8 mouse cellular contexts compared by ENCODE assay signal in genomic region chr5:111416591-111417374, GRCm38 (mm10). TPM values are rescaled to one million over a fixed set of nuclear protein-coding genes. Genes with fewer than 3 reads are reported as not detected.
DNase-seq lines count a peak whose midpoint lies in the region; ATAC-seq and TF ChIP-seq lines count a peak whose summit lies in the region.

Mn1 (plus strand) TSS chr5:111417362.

- peaks cover 69% of the 10 kb centered on the region for H3K4me1 ChIP-seq in hindbrain, embryonic 13.5 days (replicated peaks)
- peaks cover 14% of the 10 kb centered on the region for H3K4me1 ChIP-seq in lung, postnatal 0 days (ENCODE audit: insufficient read depth, low read depth, low read length)

- no peak for TF ChIP-seq CTCF in lung, postnatal 0 days (IDR thresholded peaks at IDR 0.05)

- no peaks in the 10 kb centered on the region for H3K9me3 ChIP-seq in hindbrain, embryonic 13.5 days
- no peaks in the 10 kb centered on the region for H3K9me3 ChIP-seq in lung, postnatal 0 days (ENCODE audit: low read length)

- ATAC-seq in hindbrain, embryonic 13.5 days (ENCODE audit: low FRiP score): peak; percentile 92
- ATAC-seq in lung, postnatal 0 days: peak; percentile 93

- peaks cover 31% of the 10 kb centered on the region for H3K36me3 ChIP-seq in hindbrain, embryonic 13.5 days
- H3K36me3 ChIP-seq in lung, postnatal 0 days (ENCODE audit: insufficient read depth, low read length): no peaks in the 10 kb centered on the region

- WGBS in hindbrain, embryonic 13.5 days: under 1% methylated on average over 82 of the region's 88 CpGs
- 2% methylated on average over 72 of the region's 88 CpGs for WGBS in lung, postnatal 0 days

- peak within 1 kb of the TSS; percentile 99 for H3K4me2 ChIP-seq in hindbrain, embryonic 13.5 days
- H3K4me2 ChIP-seq in lung, postnatal 0 days (replicated peaks; ENCODE audit: low read depth, low read length): peak within 1 kb of the TSS; percentile 100

- peak within 1 kb of the TSS; percentile 93 for H3K4me3 ChIP-seq in hindbrain, embryonic 13.5 days
- H3K4me3 ChIP-seq in lung, postnatal 0 days (ENCODE audit: low read depth, low read length): peak within 1 kb of the TSS; percentile 72

- DNase-seq in T-cell, adult 2 months (ENCODE audit: low spot score): peak; percentile 37
- peak; percentile 52 to 69 for DNase-seq in cerebellum, postnatal 25 days
- DNase-seq in frontal cortex, postnatal 36 days (ENCODE audit: low spot score in 2 of 2): peak; percentile 87 to 93
- DNase-seq in layer of hippocampus, postnatal 25 days (ENCODE audit: extremely low spot score in 1 of 2, low spot score in 1 of 2): peak; percentile 75 to 82
- peak; percentile 88 for DNase-seq in lung, postnatal 0 days (ENCODE audit: low spot score)
- DNase-seq in retina, postnatal 7 days (ENCODE audit: low read depth, low spot score): peak; percentile 80
- DNase-seq in urinary bladder, postnatal 25 days (ENCODE audit: low spot score): peak; percentile 80

- peaks cover 13% of the 10 kb centered on the region; the same call in 1 of the 2 replicates for H3K27me3 ChIP-seq in hindbrain, embryonic 13.5 days
- peaks cover 28% of the 10 kb centered on the region for H3K27me3 ChIP-seq in lung, postnatal 0 days (replicated peaks; ENCODE audit: insufficient read depth, low read length)

- H3K27ac ChIP-seq in hindbrain, embryonic 13.5 days: peak within 1 kb of the TSS; percentile 96
- H3K27ac ChIP-seq in lung, postnatal 0 days (ENCODE audit: low read length): 0 out of 2 replicates have a peak within 1 kb of the TSS, but pooled peaks have one; percentile 32

- H3K9ac ChIP-seq in hindbrain, embryonic 13.5 days: peak within 1 kb of the TSS; percentile 100
- peak within 1 kb of the TSS; percentile 58 for H3K9ac ChIP-seq in lung, postnatal 0 days (replicated peaks; ENCODE audit: low read depth)

- no peak for TF ChIP-seq EP300 in lung, postnatal 0 days (IDR thresholded peaks at IDR 0.05)

RNA-seq across cellular contexts. Expression of gene Mn1, which starts in this region (rescaled TPM):
- 46.7 and 49.2 TPM in 2 replicates for polyA plus RNA-seq in hindbrain, embryonic 13.5 days (2015; fragmentation: Nextera tagmentation; extraction: Ambion mirVana)
- total RNA-seq in layer of hippocampus, postnatal 25 days (2021): 10 to 100 TPM; 40.0 to 40.1 TPM
- 6.0 and 6.6 TPM in 2 replicates for polyA plus RNA-seq in lung, postnatal 0 days (2015; fragmentation: Nextera tagmentation; extraction: Ambion mirVana)

Comparison
In these comparisons a context has a peak if more than half of its experiments do, and no peak if none do; other contexts are left out.
1. Peak in every context shown above with its lines: DNase-seq, ATAC-seq, H3K4me3 ChIP-seq and H3K27ac ChIP-seq.
2. DNase-seq: peak in every context shown above with its lines; median percentile 90 in frontal cortex, postnatal 36 days; 88 in lung, postnatal 0 days; 80 in retina, postnatal 7 days; 80 in urinary bladder, postnatal 25 days; 78 in layer of hippocampus, postnatal 25 days; 60 in cerebellum, postnatal 25 days; 37 in T-cell, adult 2 months.